Mouse (Mus musculus): ENCODE measurements at regions not wholly inside any gene's neighbourhood (a gene's known extent, or its start where the extent isn't known, plus 50 kb on each side); places are given as distances from the start of the nearest gene placed in this dataset.

DNA sequence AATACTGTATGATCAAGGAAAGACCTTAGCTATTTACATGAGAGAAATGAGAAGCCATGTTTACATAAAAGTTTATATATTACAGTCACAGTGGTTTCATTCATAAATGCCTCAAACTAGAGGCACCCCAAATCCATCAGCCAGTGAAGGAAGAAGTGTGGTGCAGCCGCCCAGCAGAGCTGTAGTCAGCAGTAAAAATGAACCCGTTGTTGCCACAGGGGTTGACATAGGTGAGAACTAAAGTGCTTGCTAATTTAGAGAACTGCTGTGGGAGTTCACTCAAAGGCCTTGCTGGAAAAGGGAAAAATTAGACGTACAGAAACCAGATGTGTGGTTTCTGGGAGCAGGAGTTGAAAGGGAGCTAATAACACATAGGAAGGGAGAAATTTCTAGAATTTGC lies 461.2 kb downstream of the Gm9195 start:
- Histone ChIP-seq H3K4me1 (ENCODE audit: control insufficient read depth, insufficient read depth, insufficient read length, low read length) (no peaks in the 10 kb centered on the region), H3K27me3 (ENCODE audit: control insufficient read depth, insufficient read depth, low read length) (no peaks in the 10 kb centered on the region), H3K4me3 (ENCODE audit: low read depth, low read length) (no peak overlapping the region), H3K36me3 (ENCODE audit: control insufficient read depth, insufficient read depth, low read length) (no peaks in the 10 kb centered on the region), H3K27ac (ENCODE audit: insufficient read depth, low read depth, low read length) (no peak overlapping the region)
- TF ChIP-seq CTCF (IDR thresholded peaks at IDR 0.05; ENCODE audit: extremely low read depth, insufficient read length, insufficient replicate concordance, low read depth, low read length) (no peak), POLR2A (IDR thresholded peaks at IDR 0.05; ENCODE audit: low read depth, low read length) (no peak)
- WGBS: 59% methylated on average over 3 of the region's 3 CpGs

DNA sequence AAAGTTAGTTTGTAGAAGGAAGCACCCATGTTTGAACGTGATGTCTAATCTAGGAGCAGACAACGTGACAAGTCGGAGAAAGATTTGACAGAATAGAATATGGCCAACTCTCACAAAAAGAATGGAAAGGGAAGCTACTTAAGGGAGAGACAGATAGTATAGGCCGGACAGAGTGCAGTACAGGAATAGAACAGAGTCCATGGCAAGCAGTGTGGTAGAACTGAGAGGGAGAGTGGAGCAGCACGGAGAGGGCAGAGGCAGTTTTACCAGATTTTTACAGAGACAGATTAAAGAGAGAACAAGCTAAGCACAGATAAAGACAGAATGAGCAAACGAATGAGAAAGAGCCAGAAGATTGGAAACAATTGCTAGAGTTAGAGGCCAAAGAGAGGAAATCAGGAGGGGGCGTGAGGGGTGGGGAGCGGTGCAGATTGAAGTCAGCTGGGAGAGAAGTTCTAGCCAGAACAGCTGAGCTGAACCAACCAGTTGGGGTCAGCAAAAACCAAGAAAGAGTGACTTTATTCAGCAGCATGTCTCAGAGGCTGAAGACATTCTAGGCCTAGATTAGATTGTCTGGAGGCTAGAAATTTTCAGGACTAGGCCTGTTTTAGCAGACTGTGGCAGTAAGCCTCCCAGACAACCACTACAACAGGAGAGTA lies 464.1 kb downstream of the Gm9195 start:
- Histone ChIP-seq H3K36me3 (ENCODE audit: control insufficient read depth, insufficient read depth, low read length) (no peaks in the 10 kb centered on the region), H3K4me1 (ENCODE audit: control insufficient read depth, insufficient read depth, insufficient read length, low read length) (no peaks in the 10 kb centered on the region), H3K27me3 (ENCODE audit: control insufficient read depth, insufficient read depth, low read length) (no peaks in the 10 kb centered on the region), H3K27ac (ENCODE audit: insufficient read depth, low read depth, low read length) (no peak overlapping the region), H3K4me3 (ENCODE audit: low read depth, low read length) (no peak overlapping the region)
- TF ChIP-seq POLR2A (IDR thresholded peaks at IDR 0.05; ENCODE audit: low read depth, low read length) (no peak), CTCF (IDR thresholded peaks at IDR 0.05; ENCODE audit: extremely low read depth, insufficient read length, insufficient replicate concordance, low read depth, low read length) (no peak)
- WGBS: 43% methylated on average over 8 of the region's 8 CpGs

DNA sequence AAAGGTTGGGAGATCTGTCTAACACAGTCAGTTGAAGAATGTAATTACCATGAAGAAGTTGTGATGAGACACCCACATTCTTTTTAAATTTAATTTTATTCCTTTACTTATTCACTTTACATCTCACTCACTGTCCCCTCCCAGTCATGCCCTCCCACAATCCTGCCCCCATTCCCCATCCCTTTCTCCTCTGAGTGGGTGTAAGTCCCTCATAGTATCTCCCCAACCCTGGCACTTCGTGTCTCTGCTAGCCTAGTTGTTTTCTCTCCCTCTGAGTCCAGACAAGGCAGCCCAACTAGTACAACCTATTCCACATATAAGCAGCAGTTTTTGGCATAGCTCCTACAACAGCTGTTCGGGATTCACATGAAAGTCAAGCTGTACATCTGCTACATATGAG lies 487.3 kb downstream of the Gm9195 start:
- TF ChIP-seq POLR2A (IDR thresholded peaks at IDR 0.05; ENCODE audit: low read depth, low read length): no peak
- TF ChIP-seq CTCF (IDR thresholded peaks at IDR 0.05; ENCODE audit: extremely low read depth, insufficient read length, insufficient replicate concordance, low read depth, low read length): no peak
- WGBS: 49% methylated on average over 2 of the region's 2 CpGs
- Histone ChIP-seq H3K27ac (ENCODE audit: insufficient read depth, low read depth, low read length) (no peak overlapping the region), H3K36me3 (ENCODE audit: control insufficient read depth, insufficient read depth, low read length) (no peaks in the 10 kb centered on the region), H3K27me3 (ENCODE audit: control insufficient read depth, insufficient read depth, low read length) (no peaks in the 10 kb centered on the region), H3K4me1 (ENCODE audit: control insufficient read depth, insufficient read depth, insufficient read length, low read length) (no peaks in the 10 kb centered on the region), H3K4me3 (ENCODE audit: low read depth, low read length) (no peak overlapping the region)

DNA sequence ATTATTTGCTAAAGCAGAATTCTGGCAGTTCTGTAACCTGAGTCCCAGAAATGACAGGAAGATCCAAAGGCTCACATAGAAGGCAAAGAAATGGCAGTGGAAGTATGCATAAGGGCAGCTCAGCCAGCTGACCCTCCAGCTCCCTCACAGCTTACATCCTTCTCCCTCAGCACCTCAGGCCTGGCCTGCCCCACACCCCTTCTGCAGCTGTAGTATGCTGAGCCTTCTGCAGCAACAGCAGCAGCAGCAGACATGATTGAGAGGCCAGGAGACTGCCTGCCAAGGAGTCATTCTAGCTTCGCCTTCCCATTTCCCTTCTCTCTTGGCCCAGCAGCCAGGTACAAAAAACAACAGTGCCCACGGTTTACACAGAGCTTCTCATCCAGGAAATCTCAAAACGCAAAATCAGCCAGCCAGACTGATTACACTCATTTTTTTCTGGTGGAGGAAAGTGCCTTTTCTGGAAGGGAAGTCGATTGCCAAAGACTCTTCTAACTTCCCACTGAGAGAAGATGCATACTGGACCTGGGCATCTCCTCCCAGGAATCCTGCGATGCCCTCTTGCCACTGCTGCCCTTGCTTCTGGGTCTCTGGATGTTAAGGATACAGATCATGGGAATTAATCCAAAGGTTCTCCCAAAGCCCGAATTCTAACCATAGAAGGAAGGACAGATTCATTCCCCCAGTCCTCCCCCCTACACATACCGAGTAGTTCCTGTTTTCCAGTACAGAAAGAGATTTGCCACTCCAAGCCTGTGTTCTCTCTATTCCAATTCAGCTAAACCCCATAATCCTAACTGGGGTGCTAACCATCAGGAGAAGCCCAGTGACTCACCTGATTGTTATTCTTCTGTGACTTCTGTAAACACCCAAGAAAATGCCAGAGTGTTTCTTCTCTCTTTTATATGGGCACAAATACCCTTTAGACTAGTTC lies 489.2 kb downstream of the Gm9195 start:
- WGBS: 45% methylated on average over 7 of the region's 7 CpGs
- Histone ChIP-seq H3K4me1 (ENCODE audit: control insufficient read depth, insufficient read depth, insufficient read length, low read length) (no peaks in the 10 kb centered on the region), H3K36me3 (ENCODE audit: control insufficient read depth, insufficient read depth, low read length) (no peaks in the 10 kb centered on the region), H3K4me3 (ENCODE audit: low read depth, low read length) (no peak overlapping the region), H3K27ac (ENCODE audit: insufficient read depth, low read depth, low read length) (peak overlapping the region; percentile 55; the same call in 1 of the 2 replicates), H3K27me3 (ENCODE audit: control insufficient read depth, insufficient read depth, low read length) (no peaks in the 10 kb centered on the region)
- TF ChIP-seq POLR2A (IDR thresholded peaks at IDR 0.05; ENCODE audit: low read depth, low read length) (no peak), CTCF (IDR thresholded peaks at IDR 0.05; ENCODE audit: extremely low read depth, insufficient read length, insufficient replicate concordance, low read depth, low read length) (no peak)

DNA sequence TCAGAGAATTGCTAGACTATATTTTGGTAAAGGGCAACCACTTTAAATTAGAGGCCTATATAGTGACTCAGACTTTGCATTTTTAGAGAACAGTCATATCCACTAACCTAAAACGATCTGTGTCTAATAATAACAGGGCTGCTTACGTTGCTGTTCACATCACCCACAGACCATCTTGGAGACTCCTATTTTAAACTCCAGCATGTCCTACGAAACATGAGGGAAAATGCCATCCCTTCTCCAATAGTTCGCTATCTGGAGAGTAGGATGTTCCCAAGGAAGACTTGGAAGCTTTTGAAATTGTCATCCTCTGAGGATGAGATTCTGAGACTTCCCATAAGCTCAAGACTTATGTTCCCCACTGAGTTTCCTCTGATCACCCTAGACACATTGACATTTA lies 518.6 kb downstream of the Gm9195 start:
- no peaks in the 10 kb centered on the region for H3K4me1 ChIP-seq (ENCODE audit: control insufficient read depth, insufficient read depth, insufficient read length, low read length)
- no peak overlapping the region for H3K27ac ChIP-seq (ENCODE audit: insufficient read depth, low read depth, low read length)
- H3K36me3 ChIP-seq (ENCODE audit: control insufficient read depth, insufficient read depth, low read length): no peaks in the 10 kb centered on the region
- WGBS: 79% methylated on average over 4 of the region's 4 CpGs
- TF ChIP-seq CTCF (IDR thresholded peaks at IDR 0.05; ENCODE audit: extremely low read depth, insufficient read length, insufficient replicate concordance, low read depth, low read length) (no peak), POLR2A (IDR thresholded peaks at IDR 0.05; ENCODE audit: low read depth, low read length) (no peak)
- H3K27me3 ChIP-seq (ENCODE audit: control insufficient read depth, insufficient read depth, low read length): no peaks in the 10 kb centered on the region
- no peak overlapping the region for H3K4me3 ChIP-seq (ENCODE audit: low read depth, low read length)

DNA sequence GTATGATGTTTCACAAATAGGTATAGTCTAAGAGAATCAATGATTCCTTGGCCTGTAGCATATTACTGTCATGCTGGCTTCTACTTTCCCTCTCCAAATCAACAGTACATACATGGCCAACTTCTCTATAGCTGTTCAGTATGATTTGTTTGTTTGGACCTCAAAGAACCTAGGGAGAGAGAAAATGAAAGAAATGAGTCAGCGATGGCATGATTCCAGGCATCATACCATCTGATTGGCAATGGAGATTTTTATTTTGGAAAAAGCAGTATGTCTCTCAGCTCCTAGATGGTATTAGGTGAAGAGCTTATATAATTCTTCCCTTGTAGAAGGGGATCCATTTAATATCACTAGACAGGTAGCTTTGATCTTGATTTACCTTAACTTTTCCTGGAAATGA lies 519.1 kb downstream of the Gm9195 start:
- no peaks in the 10 kb centered on the region for H3K27me3 ChIP-seq (ENCODE audit: control insufficient read depth, insufficient read depth, low read length)
- TF ChIP-seq POLR2A (IDR thresholded peaks at IDR 0.05; ENCODE audit: low read depth, low read length) (no peak), CTCF (IDR thresholded peaks at IDR 0.05; ENCODE audit: extremely low read depth, insufficient read length, insufficient replicate concordance, low read depth, low read length) (no peak)
- H3K4me3 ChIP-seq (ENCODE audit: low read depth, low read length): no peak overlapping the region
- H3K27ac ChIP-seq (ENCODE audit: insufficient read depth, low read depth, low read length): no peak overlapping the region
- H3K4me1 ChIP-seq (ENCODE audit: control insufficient read depth, insufficient read depth, insufficient read length, low read length): no peaks in the 10 kb centered on the region
- 94% methylated on average over 1 of the region's 1 CpGs for WGBS
- H3K36me3 ChIP-seq (ENCODE audit: control insufficient read depth, insufficient read depth, low read length): no peaks in the 10 kb centered on the region

DNA sequence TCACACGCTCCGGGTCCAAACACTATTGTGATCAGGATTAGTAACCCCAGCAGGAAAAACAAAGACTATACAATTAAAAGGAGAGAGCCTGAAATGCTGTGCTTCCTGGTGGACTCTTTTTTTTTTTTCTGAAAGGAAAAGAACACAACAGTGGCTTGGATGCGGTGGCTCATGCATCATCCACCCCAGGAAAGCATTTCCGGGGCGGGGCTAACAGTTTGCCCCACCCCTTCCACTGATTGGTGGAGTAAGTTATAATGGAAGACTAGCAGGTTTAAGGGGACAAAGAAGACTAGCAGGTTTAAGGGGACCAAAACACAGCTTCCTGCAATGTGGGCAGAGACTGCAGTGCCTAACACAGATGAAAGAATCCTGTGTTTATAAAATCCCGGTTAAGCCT lies 524.0 kb downstream of the Gm9195 start:
- no peaks in the 10 kb centered on the region for H3K36me3 ChIP-seq (ENCODE audit: control insufficient read depth, insufficient read depth, low read length)
- WGBS: 57% methylated on average over 6 of the region's 6 CpGs
- H3K27me3 ChIP-seq (ENCODE audit: control insufficient read depth, insufficient read depth, low read length): no peaks in the 10 kb centered on the region
- TF ChIP-seq POLR2A (IDR thresholded peaks at IDR 0.05; ENCODE audit: low read depth, low read length): no peak
- TF ChIP-seq CTCF (IDR thresholded peaks at IDR 0.05; ENCODE audit: extremely low read depth, insufficient read length, insufficient replicate concordance, low read depth, low read length): no peak
- no peaks in the 10 kb centered on the region for H3K4me1 ChIP-seq (ENCODE audit: control insufficient read depth, insufficient read depth, insufficient read length, low read length)
- H3K27ac ChIP-seq (ENCODE audit: insufficient read depth, low read depth, low read length): no peak overlapping the region
- no peak overlapping the region for H3K4me3 ChIP-seq (ENCODE audit: low read depth, low read length)
